Mouse (Mus musculus): ENCODE measurements around the gene Erp27. TPM values are rescaled to one million over a fixed set of nuclear protein-coding genes. Genes with fewer than 3 reads are reported as not detected.

Erp27 gene
- polyA plus RNA-seq, 1 experiment: 0.05 TPM

DNA sequence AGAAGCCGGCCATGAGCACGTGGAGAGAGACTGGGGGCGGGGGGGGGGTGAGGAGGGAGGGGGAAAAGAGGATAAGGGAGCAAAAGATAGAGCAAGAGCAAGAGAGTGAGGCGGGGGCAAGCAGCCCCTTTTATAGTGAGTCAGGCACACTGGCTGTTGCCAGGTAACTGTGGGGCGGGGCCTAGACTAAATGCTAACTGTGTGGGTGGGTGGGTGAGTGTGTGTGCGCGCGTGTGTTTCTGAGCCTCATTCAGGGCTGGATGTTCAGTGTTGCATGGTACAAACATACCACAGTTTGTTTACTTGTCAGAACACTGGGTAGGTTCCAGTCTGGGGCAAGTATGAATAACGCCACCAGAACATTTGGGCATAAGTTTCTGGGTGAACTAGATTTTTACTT lies 25.0 kb upstream of the Erp27 start:
- Histone ChIP-seq H3K36me3 (ENCODE audit: control insufficient read depth, insufficient read depth) (no peaks in the 10 kb centered on the region), H3K4me3 (no peak overlapping the region), H3K79me2 (ENCODE audit: control insufficient read depth, insufficient read depth) (no peaks in the 10 kb centered on the region), H3K27me3 (ENCODE audit: control insufficient read depth, insufficient read depth, insufficient read length) (no peaks in the 10 kb centered on the region), H3ac (ENCODE audit: control insufficient read depth, insufficient read length) (no peak overlapping the region), H3K4me2 (ENCODE audit: low read depth) (no peak overlapping the region)
- no peak for TF ChIP-seq MYOD1 (IDR thresholded peaks at IDR 0.05; ENCODE audit: control insufficient read depth in 1 of 3, insufficient read length in 2 of 3, low read depth in 2 of 3)
- TF ChIP-seq CEBPB (IDR thresholded peaks at IDR 0.05; ENCODE audit: insufficient read depth, poor library complexity, severe bottlenecking): no peak
- TF ChIP-seq POLR2AphosphoS2 (IDR thresholded peaks at IDR 0.05; ENCODE audit: insufficient read length, low read depth): no peak
- no peak for TF ChIP-seq MAX (IDR thresholded peaks at IDR 0.05; ENCODE audit: low read depth)
- TF ChIP-seq MYOG (IDR thresholded peaks at IDR 0.05; ENCODE audit: control insufficient read depth in 1 of 3, insufficient read depth in 1 of 3, insufficient read length in 2 of 3, low read depth in 2 of 3): no peak
- TF ChIP-seq POLR2A (IDR thresholded peaks at IDR 0.05; ENCODE audit: insufficient read length, low read depth): no peak
- TF ChIP-seq TCF12 (IDR thresholded peaks at IDR 0.05; ENCODE audit: insufficient read depth, poor library complexity, severe bottlenecking): no peak
- no peak for TF ChIP-seq REST (IDR thresholded peaks at IDR 0.05; ENCODE audit: insufficient read depth, insufficient read length)
- TF ChIP-seq E2F4 (IDR thresholded peaks at IDR 0.05; ENCODE audit: insufficient read depth): no peak
- TF ChIP-seq SRF (IDR thresholded peaks at IDR 0.05; ENCODE audit: control insufficient read depth, insufficient read length, low read depth): no peak
- TF ChIP-seq TCF3 (IDR thresholded peaks at IDR 0.05; ENCODE audit: insufficient read length, low read depth): no peak

DNA sequence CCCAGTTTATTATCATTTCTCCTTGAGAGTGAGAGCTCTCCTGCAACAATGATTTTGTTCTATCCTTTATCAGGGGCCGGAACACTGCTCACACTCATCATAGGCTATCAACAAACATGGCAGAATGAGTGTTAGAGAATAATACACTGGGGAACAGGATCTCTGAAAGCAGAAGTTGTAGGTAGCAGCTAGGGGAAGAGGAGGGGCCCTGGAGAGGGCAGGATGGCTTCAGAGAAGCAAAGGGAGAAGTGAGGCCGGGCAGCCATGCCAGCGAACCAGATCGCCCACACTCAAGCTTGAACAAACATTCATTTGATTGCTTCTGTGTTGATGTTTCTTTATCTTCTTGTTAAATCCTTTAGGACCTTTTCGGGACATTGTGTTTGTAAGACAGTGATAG lies 24.3 kb upstream of the Erp27 start:
- H3K4me3 ChIP-seq: no peak overlapping the region
- no peaks in the 10 kb centered on the region for H3K36me3 ChIP-seq (ENCODE audit: control insufficient read depth, insufficient read depth)
- TF ChIP-seq REST (IDR thresholded peaks at IDR 0.05; ENCODE audit: insufficient read depth, insufficient read length) (no peak), TCF3 (IDR thresholded peaks at IDR 0.05; ENCODE audit: insufficient read length, low read depth) (no peak), E2F4 (IDR thresholded peaks at IDR 0.05; ENCODE audit: insufficient read depth) (no peak), MYOG (IDR thresholded peaks at IDR 0.05; ENCODE audit: control insufficient read depth in 1 of 3, insufficient read depth in 1 of 3, insufficient read length in 2 of 3, low read depth in 2 of 3) (no peak), POLR2AphosphoS2 (IDR thresholded peaks at IDR 0.05; ENCODE audit: insufficient read length, low read depth) (no peak), CEBPB (IDR thresholded peaks at IDR 0.05; ENCODE audit: insufficient read depth, poor library complexity, severe bottlenecking) (no peak), SRF (IDR thresholded peaks at IDR 0.05; ENCODE audit: control insufficient read depth, insufficient read length, low read depth) (no peak), USF1 (IDR thresholded peaks at IDR 0.05; ENCODE audit: low read depth) (no peak), MYOD1 (IDR thresholded peaks at IDR 0.05; ENCODE audit: control insufficient read depth in 1 of 3, insufficient read length in 2 of 3, low read depth in 2 of 3) (no peak), POLR2A (IDR thresholded peaks at IDR 0.05; ENCODE audit: insufficient read length, low read depth) (no peak), MAX (IDR thresholded peaks at IDR 0.05; ENCODE audit: low read depth) (no peak), TCF12 (IDR thresholded peaks at IDR 0.05; ENCODE audit: insufficient read depth, poor library complexity, severe bottlenecking) (no peak)
- H3K27me3 ChIP-seq (ENCODE audit: control insufficient read depth, insufficient read depth, insufficient read length): no peaks in the 10 kb centered on the region
- H3ac ChIP-seq (ENCODE audit: control insufficient read depth, insufficient read length): no peak overlapping the region
- no peaks in the 10 kb centered on the region for H3K79me2 ChIP-seq (ENCODE audit: control insufficient read depth, insufficient read depth)
- H3K4me2 ChIP-seq (ENCODE audit: low read depth): no peak overlapping the region

- H3K36me3 ChIP-seq (ENCODE audit: control insufficient read depth, insufficient read depth): no peaks in the 10 kb centered on the region
- H3K4me2 ChIP-seq (ENCODE audit: low read depth): no peak overlapping the region
- H3K4me3 ChIP-seq: no peak overlapping the region
- no peak overlapping the region for H3ac ChIP-seq (ENCODE audit: control insufficient read depth, insufficient read length)
- no peak for TF ChIP-seq USF1 (IDR thresholded peaks at IDR 0.05; ENCODE audit: low read depth)
- no peak for TF ChIP-seq POLR2AphosphoS2 (IDR thresholded peaks at IDR 0.05; ENCODE audit: insufficient read length, low read depth)
- TF ChIP-seq TCF12 (IDR thresholded peaks at IDR 0.05; ENCODE audit: insufficient read depth, poor library complexity, severe bottlenecking): no peak
- no peak for TF ChIP-seq MAX (IDR thresholded peaks at IDR 0.05; ENCODE audit: low read depth)
- no peak for TF ChIP-seq SRF (IDR thresholded peaks at IDR 0.05; ENCODE audit: control insufficient read depth, insufficient read length, low read depth)
- no peak for TF ChIP-seq E2F4 (IDR thresholded peaks at IDR 0.05; ENCODE audit: insufficient read depth)
- TF ChIP-seq TCF3 (IDR thresholded peaks at IDR 0.05; ENCODE audit: insufficient read length, low read depth): no peak
- TF ChIP-seq MYOG (IDR thresholded peaks at IDR 0.05; ENCODE audit: control insufficient read depth in 1 of 3, insufficient read depth in 1 of 3, insufficient read length in 2 of 3, low read depth in 2 of 3): no peak
- TF ChIP-seq REST (IDR thresholded peaks at IDR 0.05; ENCODE audit: insufficient read depth, insufficient read length): no peak
- TF ChIP-seq MYOD1 (IDR thresholded peaks at IDR 0.05; ENCODE audit: control insufficient read depth in 1 of 3, insufficient read length in 2 of 3, low read depth in 2 of 3): no peak
- no peaks in the 10 kb centered on the region for H3K27me3 ChIP-seq (ENCODE audit: control insufficient read depth, insufficient read depth, insufficient read length)
- H3K79me2 ChIP-seq (ENCODE audit: control insufficient read depth, insufficient read depth): no peaks in the 10 kb centered on the region
These were observed 22.5 kb upstream of the Erp27 start for GRCm38 (mm10) chr6:136944511-136944910.

GRCm38 (mm10) chr6:136943392-136943791 lies 21.4 kb upstream of the Erp27 start:
- Histone ChIP-seq H3K27me3 (ENCODE audit: control insufficient read depth, insufficient read depth, insufficient read length) (no peaks in the 10 kb centered on the region), H3ac (ENCODE audit: control insufficient read depth, insufficient read length) (no peak overlapping the region), H3K4me2 (ENCODE audit: low read depth) (no peak overlapping the region), H3K36me3 (ENCODE audit: control insufficient read depth, insufficient read depth) (no peaks in the 10 kb centered on the region), H3K4me3 (no peak overlapping the region), H3K79me2 (ENCODE audit: control insufficient read depth, insufficient read depth) (no peaks in the 10 kb centered on the region)
- TF ChIP-seq MAX (IDR thresholded peaks at IDR 0.05; ENCODE audit: low read depth): no peak
- TF ChIP-seq MYOG (IDR thresholded peaks at IDR 0.05; ENCODE audit: control insufficient read depth in 1 of 3, insufficient read depth in 1 of 3, insufficient read length in 2 of 3, low read depth in 2 of 3): no peak
- no peak for TF ChIP-seq TCF12 (IDR thresholded peaks at IDR 0.05; ENCODE audit: insufficient read depth, poor library complexity, severe bottlenecking)
- no peak for TF ChIP-seq MYOD1 (IDR thresholded peaks at IDR 0.05; ENCODE audit: control insufficient read depth in 1 of 3, insufficient read length in 2 of 3, low read depth in 2 of 3)
- TF ChIP-seq POLR2A (IDR thresholded peaks at IDR 0.05; ENCODE audit: insufficient read length, low read depth): no peak
- no peak for TF ChIP-seq E2F4 (IDR thresholded peaks at IDR 0.05; ENCODE audit: insufficient read depth)
- no peak for TF ChIP-seq CEBPB (IDR thresholded peaks at IDR 0.05; ENCODE audit: insufficient read depth, poor library complexity, severe bottlenecking)
- no peak for TF ChIP-seq USF1 (IDR thresholded peaks at IDR 0.05; ENCODE audit: low read depth)
- TF ChIP-seq SRF (IDR thresholded peaks at IDR 0.05; ENCODE audit: control insufficient read depth, insufficient read length, low read depth): no peak
- no peak for TF ChIP-seq REST (IDR thresholded peaks at IDR 0.05; ENCODE audit: insufficient read depth, insufficient read length)
- no peak for TF ChIP-seq POLR2AphosphoS2 (IDR thresholded peaks at IDR 0.05; ENCODE audit: insufficient read length, low read depth)
- no peak for TF ChIP-seq TCF3 (IDR thresholded peaks at IDR 0.05; ENCODE audit: insufficient read length, low read depth)

Data from myocyte (in vitro differentiated cells).